Mouse (Mus musculus) midbrain, postnatal 0 days (tissue): Measurements from ENCODE around the gene Fcho2. TPM values are rescaled to one million over a fixed set of nuclear protein-coding genes. Genes with fewer than 3 reads are reported as not detected.

ENCODE experiments used
- ATAC-seq: fragments of 200-750 bp; cut with Nextera tagmentation; 2 replicates; pipeline ENCODE4 v1.8.0; 2017; ENCODE audit warnings: moderate number of reproducible peaks, mild to moderate bottlenecking, moderate TSS enrichment, moderate library complexity; ENCODE audit not compliant: low FRiP score
- DNase-seq: peaks from one replicate; pipeline ENCODE4 v3.0.0-alpha.2; 2015; ENCODE audit warnings: low spot score
- H3K27ac ChIP-seq: fragments of 300-500 bp; sonication (generic); 2 replicates; pipeline ENCODE4 v1.5.1; 2014; ENCODE audit warnings: low read depth, mild to moderate bottlenecking, low read length, mixed read lengths
- H3K27me3 ChIP-seq: fragments of 300-500 bp; sonication (generic); 2 replicates; pipeline ENCODE4 v1.6.1; 2014; ENCODE audit warnings: low read length, control low read depth, mixed read lengths; ENCODE audit not compliant: insufficient read depth
- H3K36me3 ChIP-seq: fragments of 300-500 bp; sonication (generic); 2 replicates; pipeline ENCODE4 v1.6.1; 2014; ENCODE audit warnings: low read length, control low read depth, mixed read lengths; ENCODE audit not compliant: insufficient read depth
- H3K4me1 ChIP-seq: fragments of 300-500 bp; sonication (generic); 2 replicates; pipeline ENCODE4 v1.6.1; 2014; ENCODE audit warnings: mild to moderate bottlenecking, control low read depth, antibody characterized with exemption, low read length, mixed read lengths; ENCODE audit not compliant: insufficient read depth
- H3K4me2 ChIP-seq: fragments of 300-500 bp; sonication (generic); 2 replicates; pipeline ENCODE4 v1.6.1; 2014; ENCODE audit warnings: low read depth, mild to moderate bottlenecking, low read length, mixed read lengths; ENCODE audit not compliant: poor library complexity, severe bottlenecking
- H3K4me3 ChIP-seq: fragments of 300-500 bp; sonication (generic); 2 replicates; pipeline ENCODE4 v1.5.1; 2014; ENCODE audit warnings: low read depth, mild to moderate bottlenecking, low read length, moderate library complexity
- H3K9ac ChIP-seq: fragments of 300-500 bp; sonication (generic); replicated peaks from 2 replicates; pipeline ENCODE4 v1.6.1; 2014; ENCODE audit warnings: mild to moderate bottlenecking, low read length, moderate library complexity, mixed read lengths; ENCODE audit not compliant: poor library complexity, severe bottlenecking
- H3K9me3 ChIP-seq: fragments of 300-500 bp; sonication (generic); 2 replicates; pipeline ENCODE4 v1.6.1; 2016; ENCODE audit warnings: low read length, control low read depth
- CTCF ChIP-seq: IDR thresholded peaks from 2 replicates; pipeline ENCODE4 v1.5.1; 2016; ENCODE audit warnings: antibody characterized with exemption, mild to moderate bottlenecking
- WGBS: fragments of 180-500 bp; shearing (Covaris S2); extraction: QIAGEN DNeasy Blood & Tissue Kit; methylation state at CpG from one replicate; pipeline ENCODE4 v1.1.7; 2014; 5-methylcytosine and 5-hydroxymethylcytosine counted together
- polyA plus RNA-seq: library from polyadenylated mRNA; unstranded; fragments of >200 nt; fragmentation: Nextera tagmentation; extraction: Ambion mirVana; gene quantifications from 2 replicates; pipeline ENCODE4 v1.2.1, GENCODE M21; 2015
- total RNA-seq: library from RNA; depleted of rRNA; stranded (reverse); fragments of >200 nt; gene quantifications from 2 replicates; pipeline ENCODE4 v1.2.3, GENCODE M21; 2014

Fcho2 gene
- total and polyA plus RNA-seq, 2 experiments from 2014 or later, result 15.1 to 16.4 TPM

DNA sequence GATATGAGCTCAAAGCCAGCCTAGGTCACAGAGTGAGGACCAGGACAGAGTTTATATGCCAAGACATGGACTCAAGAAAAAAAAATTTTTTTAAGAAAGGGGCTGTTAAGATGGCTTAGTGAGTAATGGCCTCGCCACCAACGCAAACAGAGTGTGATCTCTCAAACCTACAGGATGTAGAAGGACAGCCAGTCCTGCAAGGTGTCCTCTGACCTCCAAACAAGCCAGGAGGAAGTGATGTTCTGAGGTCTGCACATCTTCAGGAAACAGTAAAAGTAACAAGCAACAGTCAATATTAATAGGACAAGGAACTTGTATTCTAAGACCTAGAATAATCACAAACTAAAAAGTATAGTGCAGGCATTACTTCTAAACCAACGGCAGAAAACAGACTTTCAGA is 12.3 kb downstream of the Fcho2 start:
- DNase-seq (no peak), ATAC-seq (no peak)
- no peaks in the 10 kb centered on the region for H3K27me3 ChIP-seq
- H3K36me3 ChIP-seq, result peaks cover 7% of the 10 kb centered on the region; the same call in 1 of the 2 replicates
- no peaks in the 10 kb centered on the region for H3K4me1 ChIP-seq
- H3K4me2 ChIP-seq, result no peak overlapping the region
- H3K27ac ChIP-seq, result no peak overlapping the region
- no peak overlapping the region for H3K4me3 ChIP-seq
- TF ChIP-seq CTCF, result no peak
- 91% methylated on average over 3 of the region's 3 CpGs for WGBS
- no peaks in the 10 kb centered on the region; the same call in 1 of the 2 replicates for H3K9me3 ChIP-seq
- H3K9ac ChIP-seq, result no peak overlapping the region

DNA sequence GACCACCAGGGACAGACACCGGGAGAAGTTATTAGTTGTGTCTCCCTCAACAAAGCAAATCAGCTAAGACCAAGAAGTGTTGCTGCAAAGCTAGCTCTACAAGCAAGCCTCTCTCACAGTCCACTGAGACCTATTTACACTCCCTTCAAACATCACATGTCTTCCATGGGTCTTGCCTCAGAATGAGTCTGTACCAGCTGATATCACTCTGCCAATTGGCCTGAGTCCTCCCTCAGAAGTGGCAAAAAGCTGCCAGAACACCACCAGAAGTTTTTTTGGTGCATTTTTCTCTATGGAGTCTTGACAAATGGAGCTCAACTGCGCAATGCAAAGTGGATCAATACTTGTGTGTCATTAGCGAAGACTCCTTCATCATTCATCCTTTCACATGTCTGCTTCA is 19.7 kb downstream of the Fcho2 start:
- WGBS, result 88% methylated on average over 3 of the region's 3 CpGs

DNA sequence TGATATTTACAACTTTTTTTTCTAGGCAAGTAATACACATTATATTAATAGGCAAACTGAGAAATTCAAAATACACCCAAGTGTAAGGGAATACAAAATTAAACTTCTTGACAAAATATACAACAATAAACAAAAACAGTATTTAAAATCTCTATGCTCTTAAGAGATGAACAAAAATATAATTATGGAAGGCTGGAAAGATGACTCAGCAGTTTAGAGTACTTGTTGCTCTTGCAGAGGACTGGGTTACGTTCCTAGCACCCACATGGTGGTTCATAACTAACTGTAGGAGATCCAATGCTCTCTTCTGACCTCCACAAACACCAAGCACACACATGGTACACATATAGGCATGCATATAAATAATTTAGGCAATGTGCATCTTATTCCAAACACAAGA is 22.4 kb downstream of the Fcho2 start:
- DNase-seq (no peak), ATAC-seq (no peak)
- H3K9me3 ChIP-seq, result no peaks in the 10 kb centered on the region
- H3K9ac ChIP-seq, result no peak overlapping the region
- H3K36me3 ChIP-seq, result 0 out of 2 replicates have a peak, but pooled peaks cover 8% of the 10 kb centered on the region
- no peaks in the 10 kb centered on the region for H3K4me1 ChIP-seq
- 97% methylated on average over 1 of the region's 1 CpGs for WGBS
- TF ChIP-seq CTCF, result no peak
- no peak overlapping the region for H3K4me3 ChIP-seq
- no peak overlapping the region for H3K27ac ChIP-seq
- H3K4me2 ChIP-seq, result no peak overlapping the region
- no peaks in the 10 kb centered on the region for H3K27me3 ChIP-seq

More for the DNA sequence above, 19.7 kb downstream of the Fcho2 start:
- ATAC-seq (no peak), DNase-seq (no peak)
- Histone ChIP-seq H3K4me2 (no peak overlapping the region), H3K4me1 (no peaks in the 10 kb centered on the region), H3K27ac (no peak overlapping the region), H3K4me3 (no peak overlapping the region), H3K36me3 (peaks cover 12% of the 10 kb centered on the region; the same call in 1 of the 2 replicates), H3K9ac (no peak overlapping the region), H3K27me3 (no peaks in the 10 kb centered on the region), H3K9me3 (no peaks in the 10 kb centered on the region; the same call in 1 of the 2 replicates)
- no peak for TF ChIP-seq CTCF

DNA sequence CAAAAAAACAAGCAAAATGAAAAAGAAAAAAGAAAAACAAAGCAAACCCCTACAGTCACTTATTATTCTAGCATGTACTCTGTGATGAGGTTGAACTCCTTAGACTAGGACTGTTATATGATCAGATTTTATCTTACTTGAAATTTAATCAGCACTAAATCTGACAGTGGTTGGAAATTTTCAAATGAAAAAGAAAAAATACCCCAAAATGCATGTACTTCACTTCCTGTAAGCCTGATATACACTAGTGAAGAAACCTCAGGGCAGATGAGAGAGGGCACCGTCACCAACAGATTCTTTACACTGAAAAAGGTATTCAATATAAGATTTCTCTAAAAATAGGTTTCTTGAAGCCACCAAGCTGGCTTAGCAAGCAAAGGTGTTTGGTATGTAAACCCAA is 23.6 kb downstream of the Fcho2 start:
- no peak for ATAC-seq
- Histone ChIP-seq H3K4me1 (no peaks in the 10 kb centered on the region), H3K36me3 (0 out of 2 replicates have a peak, but pooled peaks cover 7% of the 10 kb centered on the region), H3K4me3 (no peak overlapping the region), H3K4me2 (no peak overlapping the region), H3K27me3 (no peaks in the 10 kb centered on the region), H3K9me3 (no peaks in the 10 kb centered on the region), H3K27ac (no peak overlapping the region), H3K9ac (no peak overlapping the region)
- 85% methylated on average over 1 of the region's 1 CpGs for WGBS
- DNase-seq, result no peak
- no peak for TF ChIP-seq CTCF

DNA sequence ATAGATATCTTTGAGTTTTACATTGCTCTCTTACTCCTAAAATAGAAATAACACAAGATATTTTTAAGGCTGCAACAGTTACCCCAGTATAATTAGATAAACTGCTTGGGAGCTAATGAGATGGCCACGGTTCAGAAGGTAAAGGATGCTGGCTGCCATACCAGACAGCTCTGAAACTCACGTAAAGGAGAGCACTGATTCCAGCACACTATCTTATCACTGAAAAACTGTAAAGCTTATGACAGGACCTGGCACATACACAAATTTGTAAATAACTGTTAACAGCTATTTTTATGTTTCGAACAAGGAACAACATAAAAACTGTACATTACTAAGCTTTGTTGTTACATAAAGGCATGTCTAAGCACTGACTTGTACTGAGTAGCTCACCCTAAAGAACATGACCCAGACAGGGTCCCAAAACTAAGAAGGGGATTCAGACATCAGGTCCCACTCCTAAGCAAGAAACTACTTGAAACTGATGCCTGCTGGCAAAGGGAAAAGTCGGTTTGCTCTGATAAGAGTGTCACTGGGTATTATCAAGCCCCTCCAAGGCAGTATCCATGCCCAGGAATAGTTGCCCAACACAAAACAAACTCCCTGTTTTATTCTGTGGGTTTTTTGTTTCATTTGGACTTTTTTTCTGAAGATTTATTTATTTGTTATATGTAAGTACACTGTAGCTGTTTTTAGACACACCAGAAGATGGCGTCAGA is 28.1 kb downstream of the Fcho2 start:
- H3K9me3 ChIP-seq, result no peaks in the 10 kb centered on the region
- ATAC-seq (no peak), DNase-seq (no peak)
- TF ChIP-seq CTCF, result no peak
- H3K27me3 ChIP-seq, result no peaks in the 10 kb centered on the region
- no peaks in the 10 kb centered on the region for H3K4me1 ChIP-seq
- H3K27ac ChIP-seq, result no peak overlapping the region
- no peak overlapping the region for H3K4me2 ChIP-seq
- 91% methylated on average over 5 of the region's 5 CpGs for WGBS
- no peak overlapping the region for H3K9ac ChIP-seq
- no peak overlapping the region for H3K4me3 ChIP-seq
- H3K36me3 ChIP-seq, result 0 out of 2 replicates have a peak, but pooled peaks cover 6% of the 10 kb centered on the region

DNA sequence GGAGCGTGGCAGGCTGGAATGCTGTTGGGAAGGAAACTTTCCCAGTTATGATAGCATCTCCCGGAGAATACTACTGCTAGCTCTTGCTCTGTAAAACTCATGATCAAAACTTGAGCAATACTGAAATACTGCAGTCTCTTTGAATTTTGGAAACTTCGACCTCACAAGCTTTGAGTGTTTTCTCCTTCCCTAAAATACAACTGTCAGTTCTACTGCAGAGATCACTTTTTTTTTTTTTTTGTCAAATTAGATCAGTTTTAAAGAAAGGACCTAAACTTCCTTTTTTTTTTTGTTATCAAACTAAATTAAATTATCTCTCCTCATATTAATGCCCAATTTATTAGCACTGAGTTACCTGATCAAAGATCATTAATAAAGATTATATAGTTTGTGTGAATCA is 37.3 kb downstream of the Fcho2 start:
- TF ChIP-seq CTCF, result no peak
- ATAC-seq, result no peak

More for the DNA sequence above, 37.3 kb downstream of the Fcho2 start:
- 92% methylated on average over 3 of the region's 3 CpGs for WGBS
- no peak overlapping the region for H3K4me3 ChIP-seq
- no peak overlapping the region for H3K9ac ChIP-seq
- H3K36me3 ChIP-seq, result 0 out of 2 replicates have a peak, but pooled peaks cover 3% of the 10 kb centered on the region
- no peaks in the 10 kb centered on the region for H3K27me3 ChIP-seq
- H3K9me3 ChIP-seq, result no peaks in the 10 kb centered on the region
- H3K4me1 ChIP-seq, result no peaks in the 10 kb centered on the region
- H3K4me2 ChIP-seq, result no peak overlapping the region
- H3K27ac ChIP-seq, result no peak overlapping the region
- no peak for DNase-seq
